Mouse (Mus musculus): Measurements from ENCODE around the gene Hoxa4.

Gene Hoxa4

GRCm38 (mm10) chr6:52179690-52180089 is 11.9 kb downstream of the Hoxa4 start:
- DNase-seq (ENCODE audit: low spot score), result no peak

GRCm38 (mm10) chr6:52178918-52179665 is 12.5 kb downstream of the Hoxa4 start:
- DNase-seq (ENCODE audit: low spot score), result no peak

- DNase-seq (ENCODE audit: low spot score), result no peak
Observed at GRCm38 (mm10) chr6:52177806-52178205, 13.7 kb downstream of the Hoxa4 start.

GRCm38 (mm10) chr6:52177061-52177735 is 14.4 kb downstream of the Hoxa4 start, which contains the start of gene 5730596B20Rik:
Gene 5730596B20Rik, plus strand, starts transcription at chr6:52177498.
- no peak for DNase-seq (ENCODE audit: low spot score)

GRCm38 (mm10) chr6:52176391-52176790 is 15.2 kb downstream of the Hoxa4 start:
- DNase-seq (ENCODE audit: low spot score), result no peak

- no peak for DNase-seq (ENCODE audit: low spot score)
Observed at GRCm38 (mm10) chr6:52175864-52176263, 15.7 kb downstream of the Hoxa4 start.

- DNase-seq (ENCODE audit: low spot score), result no peak
Observed at GRCm38 (mm10) chr6:52174968-52175751, 16.4 kb downstream of the Hoxa4 start.

DNA sequence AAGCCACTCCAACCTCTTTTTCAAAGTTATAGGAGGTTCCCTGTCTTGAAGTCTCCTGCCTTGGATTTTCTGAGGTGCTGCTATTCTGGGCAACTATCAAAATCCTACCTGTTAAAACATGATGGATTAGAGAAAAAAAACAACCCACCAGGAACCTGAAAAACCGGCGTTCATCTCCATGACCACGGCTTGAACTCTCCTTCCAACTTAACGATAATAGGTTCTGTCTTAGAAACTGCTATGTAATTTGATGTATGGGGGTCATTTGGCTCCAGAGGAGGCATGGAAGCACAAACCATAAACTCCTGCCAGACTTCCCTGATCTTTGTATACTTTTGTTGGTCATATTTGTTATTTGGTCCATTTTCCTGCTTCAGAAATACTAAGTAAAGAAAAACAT is 17.9 kb downstream of the Hoxa4 start:
- no peak for DNase-seq (ENCODE audit: low spot score)

DNA sequence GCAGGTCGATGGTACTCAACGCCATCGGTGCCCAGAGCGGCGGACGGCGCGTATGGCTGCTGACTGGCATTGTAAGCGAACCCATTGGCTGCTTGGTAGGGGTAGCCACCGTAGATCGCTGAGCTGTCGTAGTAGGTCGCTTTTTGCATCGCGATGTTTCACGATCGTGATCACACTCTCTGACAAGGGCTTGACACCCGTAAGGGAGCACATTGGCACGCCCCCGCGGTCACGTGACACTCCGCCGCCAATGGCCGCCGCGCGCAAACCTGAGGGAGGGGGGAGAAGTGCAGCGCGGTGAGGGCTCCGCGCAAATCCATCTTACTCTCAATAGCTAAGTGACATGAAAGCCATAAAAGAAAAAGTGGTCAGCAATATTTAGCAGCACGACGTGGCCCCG is 19.1 kb downstream of the Hoxa4 start:
- no peak for DNase-seq (ENCODE audit: low spot score)

DNA sequence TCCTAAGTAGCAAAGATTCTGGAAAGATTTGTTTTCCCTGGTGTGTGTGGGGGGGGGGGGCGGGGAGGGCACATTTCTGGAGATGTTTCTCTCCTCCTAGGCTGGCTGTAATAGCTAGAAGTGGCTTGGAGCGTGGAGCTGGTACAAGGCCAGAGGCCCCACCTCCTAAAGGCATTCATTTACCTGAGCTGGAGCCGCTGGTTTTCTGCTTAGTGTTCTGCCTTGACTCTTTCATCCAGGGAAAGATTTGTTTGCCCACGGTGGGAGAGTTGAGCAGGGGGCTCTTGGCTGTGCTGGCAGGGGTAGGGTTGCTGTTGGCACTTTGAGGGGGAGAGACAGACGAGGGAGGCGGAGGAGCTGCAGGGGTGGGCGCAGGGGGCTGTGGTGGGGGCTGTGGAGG is 19.6 kb downstream of the Hoxa4 start:
- no peak for DNase-seq (ENCODE audit: low spot score)

- DNase-seq (ENCODE audit: low spot score), result no peak
Observed at GRCm38 (mm10) chr6:52171331-52171730, 20.2 kb downstream of the Hoxa4 start.

- no peak for DNase-seq (ENCODE audit: low spot score)
Observed at GRCm38 (mm10) chr6:52170898-52171223, 20.7 kb downstream of the Hoxa4 start.

DNA sequence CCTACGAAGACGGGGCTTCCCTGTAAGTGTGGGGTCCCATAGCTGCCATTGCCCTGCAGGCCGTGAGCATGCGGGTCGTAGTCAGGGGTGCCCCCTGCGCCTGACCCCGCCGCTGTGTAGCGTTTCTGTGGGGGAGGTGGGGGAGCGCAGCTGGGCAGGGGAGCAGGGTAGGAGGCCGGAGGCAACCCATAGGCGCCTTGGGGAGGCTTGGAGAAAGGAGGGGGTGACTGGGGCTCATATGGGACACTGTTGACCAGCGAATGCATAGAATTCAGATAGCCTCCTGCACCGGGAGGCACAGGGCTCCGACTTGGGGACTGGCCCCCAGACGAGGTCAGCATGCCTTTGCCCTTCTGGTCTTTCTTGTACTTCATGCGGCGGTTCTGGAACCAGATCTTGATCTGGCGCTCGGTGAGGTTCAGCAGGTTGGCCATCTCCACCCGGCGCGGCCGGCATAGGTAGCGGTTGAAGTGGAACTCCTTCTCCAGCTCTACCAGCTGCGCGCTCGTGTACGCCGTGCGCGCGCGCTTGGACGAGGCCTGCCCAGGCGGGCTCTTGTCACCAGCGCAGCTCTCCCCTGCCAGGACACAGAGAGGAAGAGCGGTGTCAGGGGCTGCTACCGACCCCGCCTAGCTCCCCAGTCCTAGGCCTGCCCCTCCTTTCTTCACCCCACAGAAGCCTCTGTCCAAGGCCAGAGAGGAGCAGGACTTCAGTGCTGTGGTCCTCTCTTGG is 21.2 kb downstream of the Hoxa4 start:
- DNase-seq (ENCODE audit: low spot score), result no peak

DNA sequence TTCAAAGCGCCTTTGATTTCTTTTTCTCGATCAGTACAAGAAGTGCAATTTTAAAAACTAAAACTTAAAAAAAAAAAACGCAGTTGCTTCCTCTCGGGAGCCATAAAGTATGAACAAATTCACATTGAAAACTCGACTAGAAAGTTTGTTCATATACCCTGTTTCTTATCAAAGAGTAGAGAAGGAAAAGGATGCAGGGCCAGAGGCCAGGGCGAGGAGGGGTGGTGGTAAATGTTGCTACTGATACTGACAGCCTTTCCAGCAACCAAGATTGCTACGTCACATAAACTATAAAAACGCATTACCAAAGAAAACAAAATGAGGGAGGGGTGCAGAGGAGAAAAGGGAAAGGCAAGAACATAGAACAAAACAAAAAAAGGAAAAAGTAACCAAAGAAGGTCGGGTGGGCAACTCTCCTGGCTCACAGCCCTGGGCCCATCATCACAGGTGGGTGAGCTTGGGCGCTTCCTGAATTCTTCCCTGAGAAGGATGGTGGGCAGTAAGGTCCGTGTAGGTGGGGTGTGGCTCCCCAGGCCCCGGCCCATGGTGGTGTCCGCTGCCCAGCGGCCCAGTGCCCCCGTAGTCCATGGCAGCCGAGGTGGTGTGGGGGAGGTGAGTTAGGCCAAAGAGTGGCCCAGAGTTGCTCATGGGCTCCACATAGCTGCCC is 21.9 kb downstream of the Hoxa4 start:
- no peak for DNase-seq (ENCODE audit: low spot score)

GRCm38 (mm10) chr6:52168191-52169055 is 23.1 kb downstream of the Hoxa4 start:
- peak; percentile 57 for DNase-seq (ENCODE audit: low spot score)

GRCm38 (mm10) chr6:52167736-52168161 is 23.8 kb downstream of the Hoxa4 start:
- DNase-seq (ENCODE audit: low spot score), result no peak

DNA sequence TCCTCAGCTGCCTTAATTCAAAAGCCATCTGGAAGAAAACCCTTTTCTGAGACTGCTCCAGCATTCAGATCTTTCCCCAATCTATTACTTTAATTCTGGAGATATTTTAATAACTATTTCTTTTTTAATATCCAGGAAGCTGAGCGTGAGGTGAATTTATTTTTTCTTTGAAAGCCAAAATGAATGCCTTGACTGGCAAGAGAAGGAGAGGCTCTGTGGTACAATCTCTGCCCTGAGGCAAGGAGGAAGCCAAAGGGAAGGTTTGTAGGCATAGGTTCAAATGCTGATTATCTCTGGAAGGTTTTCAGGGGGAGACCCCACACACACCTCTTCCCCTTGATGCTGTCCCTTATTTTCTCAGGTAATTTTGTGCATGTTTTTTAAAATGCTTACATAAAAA is 24.4 kb downstream of the Hoxa4 start:
- no peak for DNase-seq (ENCODE audit: low spot score)

- DNase-seq (ENCODE audit: low spot score), result no peak
Observed at GRCm38 (mm10) chr6:52166431-52167077, 25.0 kb downstream of the Hoxa4 start.

- no peak for DNase-seq (ENCODE audit: low spot score)
Observed at GRCm38 (mm10) chr6:52165441-52166370, 25.8 kb downstream of the Hoxa4 start.

All from retina, embryonic 14.5 days (tissue).